Mouse (Mus musculus) liver, postnatal 0 days (tissue): ENCODE measurements at regions not wholly inside any gene's neighbourhood (a gene's known extent, or its start where the extent isn't known, plus 50 kb on each side); places are given as distances from the start of the nearest gene placed in this dataset.

Experiments used
- ATAC-seq: fragments of 200-750 bp; cut with Nextera tagmentation; 2 replicates; pipeline ENCODE4 v1.8.0; 2017; ENCODE audit warnings: mild to moderate bottlenecking, moderate library complexity
- DNase-seq: peaks from one replicate; pipeline ENCODE4 v3.0.0-alpha.2; 2016
- H3K27ac ChIP-seq: fragments of 300-500 bp; sonication (generic); 2 replicates; pipeline ENCODE4 v1.5.1; 2014; ENCODE audit warnings: antibody characterized with exemption, moderate library complexity, mild to moderate bottlenecking, low read depth
- H3K27me3 ChIP-seq: fragments of 300-500 bp; sonication (generic); 2 replicates; pipeline ENCODE4 v1.6.1; 2014; ENCODE audit warnings: low read length, control low read depth, mixed read lengths; ENCODE audit not compliant: insufficient read depth
- H3K36me3 ChIP-seq: fragments of 300-500 bp; sonication (generic); replicated peaks from 2 replicates; pipeline ENCODE4 v1.6.1; 2014; ENCODE audit warnings: mild to moderate bottlenecking, control low read depth, low read length, moderate library complexity, mixed read lengths; ENCODE audit not compliant: insufficient read depth
- H3K4me1 ChIP-seq: fragments of 300-500 bp; sonication (generic); 2 replicates; pipeline ENCODE4 v1.6.1; 2014; ENCODE audit warnings: antibody characterized with exemption, mild to moderate bottlenecking, control low read depth; ENCODE audit not compliant: insufficient read depth
- H3K4me2 ChIP-seq: fragments of 300-500 bp; sonication (generic); 2 replicates; pipeline ENCODE4 v1.6.1; 2014; ENCODE audit warnings: low read depth, mild to moderate bottlenecking, low read length, moderate library complexity, mixed read lengths
- H3K4me3 ChIP-seq: fragments of 300-500 bp; sonication (generic); 2 replicates; pipeline ENCODE4 v1.5.1; 2014; ENCODE audit warnings: low read depth, low read length
- H3K9ac ChIP-seq: fragments of 300-500 bp; sonication (generic); replicated peaks from 2 replicates; pipeline ENCODE4 v1.6.1; 2014; ENCODE audit warnings: mild to moderate bottlenecking, moderate library complexity
- H3K9me3 ChIP-seq: fragments of 300-500 bp; sonication (generic); 2 replicates; pipeline ENCODE4 v1.6.1; 2016; ENCODE audit warnings: mild to moderate bottlenecking, control low read depth, low read length, mixed read lengths
- CTCF ChIP-seq: sonication (generic); IDR thresholded peaks from 2 replicates; pipeline ENCODE4 v1.5.1; 2016; ENCODE audit warnings: antibody characterized with exemption, low read depth
- EP300 ChIP-seq: IDR thresholded peaks from 2 replicates; pipeline ENCODE4 v1.6.1; 2016; ENCODE audit warnings: antibody characterized with exemption, low read depth, mild to moderate bottlenecking
- WGBS: fragments of 180-500 bp; shearing (Covaris S2); extraction: QIAGEN DNeasy Blood & Tissue Kit; methylation state at CpG from one replicate; pipeline ENCODE4 v1.1.7; 2014; ENCODE audit not compliant: insufficient replicate concordance; 5-methylcytosine and 5-hydroxymethylcytosine counted together

DNA sequence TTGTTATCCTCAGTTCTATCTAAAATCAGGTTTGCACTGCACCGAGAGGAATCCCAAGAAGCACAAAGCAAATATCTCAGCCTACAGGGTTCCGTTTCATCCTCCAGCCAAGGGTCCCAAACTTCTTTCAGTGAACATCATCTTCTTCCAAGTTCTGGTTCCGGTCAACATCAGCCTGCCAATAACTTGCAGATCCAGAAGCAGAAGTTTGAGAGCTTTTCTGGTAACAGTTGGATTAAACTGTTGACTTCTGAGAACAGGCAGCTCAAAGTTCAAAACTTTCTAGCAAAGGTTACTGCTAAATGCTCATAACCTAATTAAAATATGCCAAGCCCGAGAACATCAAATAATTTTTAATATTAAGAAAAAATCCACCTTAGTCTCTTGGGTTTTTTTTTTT lies 237.0 kb upstream of the Gm37988 start:
- Histone ChIP-seq H3K4me3 (no peak overlapping the region), H3K27ac (no peak overlapping the region), H3K9me3 (no peaks in the 10 kb centered on the region), H3K27me3 (0 out of 2 replicates have a peak, but pooled peaks cover 7% of the 10 kb centered on the region), H3K4me1 (peaks cover 7% of the 10 kb centered on the region; the same call in 1 of the 2 replicates), H3K36me3 (no peaks in the 10 kb centered on the region), H3K9ac (no peak overlapping the region), H3K4me2 (no peak overlapping the region)
- 81% methylated on average over 4 of the region's 4 CpGs for WGBS
- TF ChIP-seq CTCF (no peak), EP300 (no peak)
- no peak for ATAC-seq
- DNase-seq, result no peak

DNA sequence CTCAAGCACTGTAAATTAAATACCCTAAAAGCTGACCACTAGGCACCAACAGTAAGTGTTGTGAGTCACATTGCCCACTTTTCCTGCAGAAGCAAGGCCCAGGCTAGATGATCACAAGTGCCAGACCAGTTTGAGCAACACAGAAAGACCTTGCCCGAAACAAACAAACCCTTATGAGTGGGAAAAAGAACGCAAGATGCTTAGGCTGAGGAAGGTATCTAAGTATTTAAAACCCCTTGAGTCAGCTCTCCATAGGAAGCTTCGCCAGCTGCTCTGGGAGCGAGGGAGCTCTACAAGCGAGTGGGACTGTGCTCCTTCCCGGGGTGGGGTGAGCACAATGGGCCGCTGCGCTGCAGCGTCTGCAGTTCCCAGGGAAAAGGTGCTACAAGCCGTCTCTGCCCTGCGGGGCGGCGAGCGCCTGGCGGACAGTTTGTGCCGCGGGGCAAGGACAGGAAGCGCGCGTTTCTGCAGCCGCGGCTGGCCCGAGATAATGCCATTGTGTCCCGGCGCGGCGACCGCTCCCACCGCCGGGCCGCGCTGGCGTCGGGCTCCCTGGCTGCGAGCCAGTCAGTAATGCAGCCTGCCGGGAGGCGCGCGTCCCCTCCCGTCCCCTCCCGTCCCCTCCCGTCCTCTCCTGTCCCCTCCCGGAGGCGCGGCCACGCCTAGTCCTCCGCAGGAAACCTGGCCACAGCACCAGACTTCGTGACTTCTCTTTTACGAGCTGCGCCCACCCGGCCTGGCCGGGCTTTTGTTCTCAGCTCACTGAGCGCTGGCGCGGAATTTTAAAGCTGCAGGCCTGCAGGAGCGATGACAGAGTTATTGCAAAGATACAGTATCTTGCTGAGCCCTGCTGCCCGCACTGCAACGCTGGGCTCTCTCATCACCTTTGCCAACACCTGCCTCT lies 236.1 kb upstream of the Gm37988 start:
- H3K9ac ChIP-seq, result peak overlapping the region; percentile 44
- H3K36me3 ChIP-seq, result no peaks in the 10 kb centered on the region
- peak overlapping the region; percentile 87 for H3K4me2 ChIP-seq
- H3K4me1 ChIP-seq, result peaks cover 7% of the 10 kb centered on the region; the same call in 1 of the 2 replicates
- WGBS, result 2% methylated on average over 53 of the region's 58 CpGs
- no peak overlapping the region for H3K27ac ChIP-seq
- 0 out of 2 replicates have a peak, but pooled peaks cover 7% of the 10 kb centered on the region for H3K27me3 ChIP-seq
- DNase-seq (peak; percentile 61), ATAC-seq (peak; percentile 63)
- H3K9me3 ChIP-seq, result no peaks in the 10 kb centered on the region
- TF ChIP-seq CTCF (peak; percentile 9; the same call in 1 of the 2 replicates), EP300 (no peak)
- H3K4me3 ChIP-seq, result peak overlapping the region; percentile 50

DNA sequence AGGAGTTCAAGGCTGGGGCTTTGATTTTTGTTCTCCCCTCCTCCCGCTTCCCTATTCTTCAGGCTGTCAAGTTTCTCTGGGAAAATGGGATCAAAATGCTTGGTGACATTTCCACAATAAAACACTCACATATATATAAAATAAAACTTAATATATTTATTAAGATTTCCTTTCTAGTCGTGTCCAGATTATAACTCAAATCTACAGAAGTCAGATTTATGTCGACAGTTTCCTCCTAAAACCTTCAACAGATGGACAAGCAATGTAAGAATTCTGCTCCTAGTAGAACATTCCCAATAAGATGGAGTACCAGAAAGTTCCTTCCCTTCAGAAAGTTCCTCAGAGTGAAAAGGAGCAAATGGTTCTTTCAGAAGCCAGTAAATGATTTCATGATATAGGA lies 235.4 kb upstream of the Gm37988 start:
- 0 out of 2 replicates have a peak overlapping the region, but pooled peaks have one; percentile 50 for H3K4me3 ChIP-seq

DNA sequence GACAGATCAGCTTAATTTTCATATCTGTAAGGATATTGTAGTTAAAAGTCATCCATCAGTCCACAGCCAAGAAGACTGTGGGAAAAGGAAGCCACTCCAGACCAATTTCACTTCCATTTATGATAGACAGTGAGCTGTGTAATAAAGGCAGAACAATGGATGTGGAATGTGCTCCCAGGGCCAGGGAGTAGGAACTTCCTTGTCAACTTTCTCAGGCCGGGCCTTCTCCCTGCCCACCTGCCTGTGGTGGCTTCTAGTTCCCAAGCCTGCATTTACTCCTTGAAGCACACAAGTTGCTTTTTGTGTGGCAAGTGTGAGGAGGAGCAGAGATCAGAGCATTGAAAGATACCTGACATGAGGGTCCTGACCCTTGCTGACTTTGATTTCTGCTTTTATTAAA lies 233.6 kb upstream of the Gm37988 start:
- no peak overlapping the region for H3K4me2 ChIP-seq
- H3K27ac ChIP-seq, result no peak overlapping the region
- no peak overlapping the region for H3K9ac ChIP-seq
- no peaks in the 10 kb centered on the region for H3K36me3 ChIP-seq
- ATAC-seq (no peak), DNase-seq (no peak)
- WGBS, result 78% methylated on average over 1 of the region's 1 CpGs
- H3K4me1 ChIP-seq, result peaks cover 7% of the 10 kb centered on the region; the same call in 1 of the 2 replicates
- no peak for TF ChIP-seq EP300
- no peak for TF ChIP-seq CTCF
- H3K27me3 ChIP-seq, result 0 out of 2 replicates have a peak, but pooled peaks cover 7% of the 10 kb centered on the region
- H3K9me3 ChIP-seq, result no peaks in the 10 kb centered on the region
- no peak overlapping the region for H3K4me3 ChIP-seq

More for the DNA sequence above, 235.4 kb upstream of the Gm37988 start:
- Histone ChIP-seq H3K4me1 (peaks cover 7% of the 10 kb centered on the region; the same call in 1 of the 2 replicates), H3K4me2 (peak overlapping the region; percentile 87; the same call in 1 of the 2 replicates), H3K36me3 (no peaks in the 10 kb centered on the region), H3K27me3 (0 out of 2 replicates have a peak, but pooled peaks cover 7% of the 10 kb centered on the region), H3K9me3 (no peaks in the 10 kb centered on the region), H3K27ac (no peak overlapping the region), H3K9ac (no peak overlapping the region)
- TF ChIP-seq EP300 (no peak), CTCF (no peak)
- no peak for ATAC-seq
- 41% methylated on average over 3 of the region's 3 CpGs for WGBS
- no peak for DNase-seq

DNA sequence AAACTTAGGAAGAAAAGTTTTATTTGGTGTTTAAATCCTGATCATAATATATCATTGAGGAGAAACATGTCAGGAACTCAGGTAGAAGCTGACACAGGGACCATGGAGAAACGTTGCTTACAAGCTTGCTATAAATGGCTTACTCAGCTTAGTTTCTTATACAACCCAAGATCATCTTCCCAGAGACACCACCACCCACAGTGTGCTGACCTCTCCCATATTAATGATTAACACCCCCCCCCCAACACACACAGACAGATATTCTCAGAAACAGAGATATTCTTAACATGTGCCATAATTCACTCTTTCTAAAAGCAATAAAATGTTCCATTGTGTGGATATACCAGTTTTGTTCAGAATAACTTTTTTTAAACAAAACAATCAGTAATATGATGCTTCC lies 230.7 kb upstream of the Gm37988 start:
- 76% methylated on average over 1 of the region's 1 CpGs for WGBS
- no peaks in the 10 kb centered on the region for H3K36me3 ChIP-seq
- H3K4me1 ChIP-seq, result no peaks in the 10 kb centered on the region
- TF ChIP-seq EP300 (no peak), CTCF (no peak)
- ATAC-seq (no peak), DNase-seq (no peak)
- no peak overlapping the region for H3K9ac ChIP-seq
- H3K4me2 ChIP-seq, result no peak overlapping the region
- no peak overlapping the region for H3K4me3 ChIP-seq
- H3K9me3 ChIP-seq, result no peaks in the 10 kb centered on the region
- H3K27ac ChIP-seq, result no peak overlapping the region
- H3K27me3 ChIP-seq, result 0 out of 2 replicates have a peak, but pooled peaks cover 2% of the 10 kb centered on the region

DNA sequence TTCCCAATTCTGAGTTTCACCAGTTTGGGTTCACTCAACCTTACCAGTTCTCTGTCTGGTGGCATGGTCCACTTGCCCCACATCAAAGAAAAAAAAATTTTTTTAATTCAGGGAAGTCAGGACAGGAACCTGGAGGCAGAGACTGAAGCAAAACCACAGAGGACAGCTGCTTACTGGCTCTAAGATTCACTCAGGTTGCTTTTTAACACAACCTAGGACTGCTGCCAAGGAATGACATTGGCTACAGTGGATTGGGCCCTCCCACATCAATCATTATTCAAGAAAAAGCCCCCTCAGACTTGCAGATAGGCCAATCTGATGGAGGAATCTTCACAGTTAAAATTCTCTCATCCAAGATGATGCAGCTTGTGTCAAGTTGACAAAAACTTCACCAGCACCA lies 225.2 kb upstream of the Gm37988 start:
- no peak for TF ChIP-seq EP300
- Histone ChIP-seq H3K9me3 (no peaks in the 10 kb centered on the region), H3K36me3 (no peaks in the 10 kb centered on the region), H3K27me3 (no peaks in the 10 kb centered on the region), H3K4me2 (no peak overlapping the region), H3K4me3 (no peak overlapping the region), H3K4me1 (no peaks in the 10 kb centered on the region), H3K27ac (no peak overlapping the region), H3K9ac (no peak overlapping the region)
- DNase-seq (no peak), ATAC-seq (no peak)
